Mouse (Mus musculus) T-cell, adult 66 days (primary cell): ENCODE data around the gene Mob4. TPM values are rescaled to one million over a fixed set of nuclear protein-coding genes. Genes with fewer than 3 reads are reported as not detected.

Experiments used
- total RNA-seq, 2 experiments: library from RNA; stranded (reverse); gene quantifications; 3 replicates in 1 of 2; 4 replicates in 1 of 2; pipeline ENCODE4 v1.2.4; 2023

Gene Mob4
- 10 to 100 TPM; 73.8 to 88.0 TPM for total RNA-seq

DNA sequence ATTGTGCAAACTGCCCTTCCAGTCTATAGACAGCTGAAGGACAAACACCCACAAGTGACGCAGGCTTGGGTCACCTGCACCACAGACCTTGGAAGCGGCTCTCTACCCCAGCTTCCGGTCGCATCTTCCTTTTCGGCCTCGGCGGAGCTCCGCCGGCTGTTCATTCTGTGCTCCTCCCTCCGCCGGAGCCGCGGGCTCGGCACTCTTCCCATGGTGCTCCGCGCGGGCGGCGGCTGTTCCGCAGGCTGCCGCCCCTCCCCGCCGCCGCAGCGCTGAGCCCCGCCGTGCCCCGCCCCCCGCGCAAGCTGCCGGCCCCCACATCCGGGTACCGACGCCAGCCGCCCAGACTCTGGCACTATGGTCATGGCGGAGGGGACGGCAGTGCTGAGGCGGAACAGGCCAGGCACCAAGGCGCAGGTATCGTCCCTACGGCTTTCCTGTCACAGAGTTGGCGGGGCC lies at the start of gene Mob4:
Gene Mob4, plus strand, starts transcription at position 289 of the 459 bp plus-strand sequence.

DNA sequence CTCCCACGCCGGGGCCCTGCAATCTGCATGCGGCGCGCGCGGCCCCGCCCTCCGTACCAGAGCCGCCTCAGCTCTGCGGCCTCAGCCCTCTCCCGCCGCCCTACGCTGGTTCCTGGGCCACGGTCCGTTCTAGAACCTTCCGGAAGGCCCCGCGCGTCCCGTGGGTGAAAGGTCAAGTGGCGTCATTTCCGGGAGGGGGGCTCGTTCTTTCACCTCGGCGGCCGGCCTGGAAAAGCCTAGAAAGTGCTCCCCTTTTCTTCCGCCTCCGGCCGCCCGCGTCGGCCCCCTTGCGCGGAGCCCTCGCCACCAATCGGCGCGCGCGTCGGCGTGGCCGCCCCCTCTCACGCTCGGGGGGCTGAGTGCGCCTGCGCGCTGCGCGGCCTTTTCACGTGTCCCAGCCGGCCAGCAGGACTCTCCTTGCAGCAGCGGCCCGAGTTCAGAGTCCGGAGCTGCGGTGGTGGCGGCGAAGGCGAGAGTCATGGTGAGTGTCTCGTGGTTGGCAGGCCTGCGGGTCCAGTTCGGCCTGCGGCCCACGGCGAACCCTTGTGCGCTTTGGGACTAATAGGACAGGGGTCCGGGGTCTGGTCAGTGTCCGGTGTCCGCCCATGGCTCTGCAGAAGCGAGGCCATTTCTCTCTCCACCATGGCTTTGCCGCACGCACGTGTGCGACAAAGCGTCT lies 43.0 kb upstream of the Mob4 start, which contains the start of the genes Hspe1 and Hspd1:
Gene Hspe1, plus strand, starts transcription at position 201 of the 679 bp plus-strand sequence.
Gene Hspd1, minus strand, starts transcription at position 312 of the 679 bp plus-strand sequence.

Other genes with a start within 250 kb of the Mob4 start
- 100 to 1,000 TPM; 579 to 598 TPM for gene Ankrd44, start 204.8 kb upstream of the Mob4 start, total RNA-seq
- 100 to 1,000 TPM; 462 to 463 TPM for gene Sf3b1, start 103.8 kb upstream of the Mob4 start, total RNA-seq
- 10 to 100 TPM; 54.8 to 69.1 TPM for gene Coq10b, start 78.5 kb upstream of the Mob4 start, total RNA-seq
- gene Hspe1, start 43.1 kb upstream of the Mob4 start, total RNA-seq: 100 to 1,000 TPM; 160 to 193 TPM
- gene Hspd1, start 43.0 kb upstream of the Mob4 start, total RNA-seq: 100 to 1,000 TPM; 101 to 132 TPM
- 1 to 10 TPM; 3.0 to 4.2 TPM for gene Rftn2, start 95.6 kb downstream of the Mob4 start, total RNA-seq
- 1 to 10 TPM; 7.8 to 8.7 TPM for gene Mars2, start 105.9 kb downstream of the Mob4 start, total RNA-seq
- 10 to 100 TPM; 12.1 to 20.0 TPM for gene Boll, start 232.2 kb downstream of the Mob4 start, total RNA-seq